Mouse (Mus musculus) bone marrow, adult 2 months (tissue): Measurements from ENCODE around the gene Ccdc82.

Experiments used
- CTCF ChIP-seq: fragments of 200-500 bp; IDR thresholded peaks from 2 replicates; pipeline ENCODE4 v1.5.1; 2011; ENCODE audit warnings: low read length, control low read depth; ENCODE audit not compliant: control insufficient read depth, insufficient read depth
- POLR2A ChIP-seq: fragments of 200-500 bp; IDR thresholded peaks from 2 replicates; pipeline ENCODE4 v1.6.1; 2011; ENCODE audit warnings: low read depth, mild to moderate bottlenecking, control low read depth, low read length, borderline replicate concordance; ENCODE audit not compliant: control insufficient read depth

DNA sequence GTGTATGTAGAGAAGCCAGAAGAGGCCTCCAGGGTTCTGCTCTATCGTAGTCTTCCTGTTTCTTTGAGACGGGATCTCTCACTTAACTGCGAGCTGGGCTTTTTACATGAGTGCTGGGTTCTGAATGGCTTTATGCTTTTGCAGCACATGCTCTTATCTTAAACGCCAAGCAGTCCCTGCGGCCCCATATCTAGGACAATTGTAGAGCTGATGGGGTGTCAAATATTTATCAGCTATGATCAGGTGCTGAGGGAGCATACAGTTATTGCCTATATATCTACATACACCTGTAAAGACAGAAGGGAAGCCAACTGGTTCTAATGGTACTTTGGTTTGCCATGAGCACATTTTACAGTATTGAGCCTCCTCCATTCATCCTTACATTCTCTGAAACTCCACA is 43.1 kb upstream of the Ccdc82 start:
- TF ChIP-seq CTCF (no peak), POLR2A (no peak)
